Mouse (Mus musculus): ENCODE measurements around the gene Ntm.

Gene Ntm

DNA sequence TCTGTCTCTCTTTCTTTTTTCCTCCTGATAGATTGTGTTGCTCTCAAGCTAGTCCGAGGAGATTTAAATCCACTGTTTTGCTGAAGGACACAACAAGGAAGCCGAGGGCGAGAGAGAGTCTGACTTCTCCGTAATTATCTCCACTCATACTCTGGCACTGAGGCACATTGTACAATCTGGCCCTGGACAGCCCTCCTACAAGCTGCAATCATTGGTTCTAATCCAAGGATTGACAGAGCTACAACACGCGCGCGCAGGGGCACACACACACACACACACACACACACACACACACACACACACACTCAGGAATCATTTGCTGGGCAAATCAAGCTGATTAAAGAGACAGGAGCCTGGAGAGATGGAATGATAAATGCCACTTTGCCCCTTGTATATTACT lies at the start of gene Ntm:
TSS of gene Ntm (minus strand) at position 164 of the 400 bp plus-strand sequence.
- peak; percentile 82 to 90 for DNase-seq (ENCODE audit: low spot score in 2 of 2)

DNA sequence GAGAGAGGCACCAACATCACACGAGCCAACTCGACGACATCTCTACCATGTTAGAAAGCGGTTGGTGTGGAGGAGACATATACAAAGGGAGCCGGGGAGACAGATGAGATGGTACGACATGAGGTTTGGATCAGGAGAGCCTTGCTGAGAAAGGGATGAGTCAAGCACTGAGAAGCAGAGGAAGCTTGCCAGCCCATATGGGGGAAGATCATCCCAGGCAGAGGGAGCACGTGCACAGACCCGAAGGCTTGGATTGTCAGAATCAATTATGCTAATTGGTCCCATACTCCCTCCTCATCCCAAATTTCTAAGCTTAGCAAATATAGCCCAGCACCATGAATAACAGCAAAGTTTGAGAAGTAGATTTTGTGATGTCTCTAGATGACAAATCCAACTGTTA lies 42.8 kb upstream of the Ntm start:
- DNase-seq (ENCODE audit: low spot score in 2 of 2) = peak; percentile 64 to 81

DNA sequence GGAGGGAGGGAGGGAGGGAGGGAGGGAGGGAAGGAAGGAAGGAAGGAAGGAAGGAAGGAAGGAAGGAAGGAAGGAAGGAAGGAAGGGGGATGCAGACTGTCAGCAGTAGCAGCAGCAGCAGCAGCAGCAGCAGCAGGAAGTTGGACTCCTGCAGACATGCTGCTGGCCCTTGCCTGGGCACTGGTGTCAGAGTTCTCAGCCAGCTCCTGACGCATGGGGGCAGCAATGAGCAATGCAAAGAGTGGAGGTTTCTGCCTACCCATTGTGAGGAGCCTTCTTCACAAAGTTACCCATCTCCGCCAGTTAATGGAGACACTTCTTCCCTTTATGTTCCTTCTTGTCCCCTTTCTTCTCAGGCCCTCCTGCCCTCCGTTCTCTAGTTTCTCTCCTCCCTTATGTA lies 40.7 kb upstream of the Ntm start:
- DNase-seq (ENCODE audit: low spot score in 2 of 2) = peak; percentile 51 to 74

DNA sequence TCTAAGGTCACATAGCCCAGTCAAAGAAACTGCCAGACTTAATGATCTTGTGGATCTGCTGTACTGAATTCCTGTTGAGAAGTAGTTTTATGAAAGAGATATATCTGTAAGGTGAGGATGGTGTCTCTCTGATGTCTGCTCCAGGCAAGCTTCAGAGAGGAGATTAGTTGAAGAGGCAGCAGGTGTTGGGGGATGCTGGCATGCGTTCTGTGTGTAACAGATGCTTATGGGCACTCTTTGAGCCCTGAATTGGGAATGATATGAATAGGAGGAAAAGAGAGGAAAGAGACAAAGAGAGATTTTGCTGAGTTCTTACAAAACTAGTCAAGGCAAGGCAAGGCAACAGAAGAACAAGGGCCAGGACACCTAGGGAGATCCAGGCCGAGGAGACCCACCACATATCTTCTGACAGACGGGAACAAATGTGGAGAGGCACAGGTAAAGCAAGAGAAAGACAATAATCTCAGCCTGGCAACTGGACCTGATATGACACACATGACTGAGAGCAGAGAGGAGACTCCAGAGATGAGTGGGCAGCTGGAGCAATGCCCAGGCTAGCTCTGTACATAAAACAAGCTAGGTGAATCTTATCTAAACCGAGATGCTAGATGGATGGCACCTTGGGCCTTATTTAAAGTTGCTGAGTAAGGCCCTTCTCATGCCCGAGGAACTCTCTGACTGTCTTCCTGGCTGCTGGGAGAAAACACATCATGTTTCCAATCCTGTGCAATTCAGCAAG lies 18.4 kb upstream of the Ntm start:
- DNase-seq (ENCODE audit: low spot score in 2 of 2) = no peak

DNA sequence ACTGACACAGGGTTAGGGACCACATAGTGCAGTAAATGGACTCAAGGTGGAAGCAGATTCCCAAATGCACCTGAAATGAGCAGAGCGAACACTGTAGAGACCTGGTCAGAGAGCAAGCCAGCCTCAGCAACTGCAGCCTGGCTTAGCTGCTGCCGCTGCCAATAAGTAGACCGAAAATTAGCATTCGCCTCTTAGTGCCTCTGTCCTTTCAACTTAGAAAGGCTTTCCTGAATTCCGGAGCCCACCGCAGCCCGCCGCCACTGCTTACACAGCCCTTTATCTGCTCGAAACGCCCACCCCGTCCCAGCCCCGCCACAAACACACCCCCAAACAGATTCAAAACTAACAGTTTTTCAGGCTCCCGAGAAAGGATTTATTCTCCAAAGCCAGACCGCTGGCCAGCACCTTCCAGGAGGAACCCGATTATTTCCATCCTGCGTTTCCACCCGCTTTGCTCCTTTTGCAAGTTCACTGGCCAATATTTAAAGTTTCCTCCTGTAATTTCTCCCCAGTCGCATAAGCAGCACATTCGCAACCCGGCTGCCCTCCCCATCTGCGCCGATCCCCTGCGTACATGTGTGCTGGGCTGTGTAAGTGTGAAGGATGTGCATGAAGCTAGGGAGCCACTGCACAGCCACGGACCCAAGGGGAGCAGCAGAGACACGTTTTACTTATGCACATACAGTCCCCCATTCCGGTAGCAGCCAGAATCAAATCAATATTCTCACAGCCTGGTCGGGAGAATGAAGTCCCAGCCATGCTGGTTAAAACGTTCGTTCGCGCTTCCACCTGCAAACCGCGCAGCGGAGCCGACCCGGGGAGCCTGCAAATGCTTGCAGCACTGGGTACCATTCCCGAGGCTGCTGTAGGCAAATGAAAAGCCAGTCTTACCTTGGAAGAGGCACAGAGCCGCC lies 730 bp downstream of the Ntm start:
- peak; percentile 59 to 69 for DNase-seq (ENCODE audit: low spot score in 2 of 2)

DNA sequence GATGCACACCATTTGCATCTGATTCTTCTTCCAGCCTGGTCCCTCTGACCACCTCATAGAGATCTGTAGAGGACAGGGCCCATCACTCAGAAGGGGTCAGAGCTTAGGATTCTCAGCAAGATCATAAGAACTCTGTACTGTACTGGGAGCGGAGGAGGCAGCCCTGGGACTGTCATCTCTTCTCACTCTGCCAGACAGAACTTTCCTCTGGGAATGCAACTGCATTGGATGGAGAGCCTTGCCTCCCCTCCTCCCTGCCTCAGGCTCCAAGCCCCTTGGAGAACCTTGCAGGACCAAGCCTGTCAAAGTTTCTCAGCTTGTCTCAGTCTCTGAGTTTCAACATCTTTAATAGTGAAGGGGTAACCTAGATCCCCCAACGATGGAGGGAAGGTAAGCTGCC lies 1.4 kb downstream of the Ntm start:
- peak in 1 of 2 experiments; percentile 32 for DNase-seq (ENCODE audit: low spot score in 2 of 2)

DNA sequence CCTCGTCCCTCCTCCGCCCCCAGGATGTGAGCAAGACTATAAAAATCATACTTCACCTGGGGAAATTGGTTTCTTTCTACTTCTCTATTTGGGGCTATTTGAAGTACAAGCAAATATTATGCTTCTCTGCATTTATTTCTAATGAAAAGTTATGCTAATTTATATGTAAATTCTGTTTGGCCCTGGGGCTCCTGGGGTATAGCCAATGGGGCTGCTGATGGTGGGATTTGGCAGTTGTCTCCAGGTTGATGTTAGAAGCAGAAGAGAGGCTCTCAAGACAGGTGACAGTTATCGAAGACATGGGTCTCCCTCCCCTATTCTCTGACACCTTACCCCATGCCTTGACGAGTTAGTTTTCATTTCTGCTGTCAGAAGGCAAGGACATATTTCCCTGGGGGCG lies 2.2 kb downstream of the Ntm start:
- no peak for DNase-seq (ENCODE audit: low spot score in 2 of 2)

DNA sequence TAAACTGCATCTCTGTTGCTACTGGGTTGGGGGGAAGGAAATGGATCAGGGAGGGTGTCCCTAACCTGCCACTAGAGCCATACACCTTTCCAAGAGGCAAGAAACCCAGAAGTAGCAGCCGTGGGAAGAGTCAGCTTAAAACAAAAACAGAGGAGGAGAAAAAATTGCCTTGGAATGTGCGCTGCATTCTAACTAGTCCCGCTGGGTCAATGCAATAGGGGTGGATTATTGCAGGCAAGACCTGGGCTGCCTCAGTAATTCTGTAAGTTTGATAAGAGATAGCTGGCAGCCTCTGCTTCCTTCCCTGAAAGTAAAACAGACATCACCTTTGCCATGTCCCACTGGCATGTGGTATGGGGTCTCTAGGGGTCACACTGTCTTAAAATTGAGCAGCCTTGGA lies 2.7 kb downstream of the Ntm start:
- no peak for DNase-seq (ENCODE audit: low spot score in 2 of 2)

DNA sequence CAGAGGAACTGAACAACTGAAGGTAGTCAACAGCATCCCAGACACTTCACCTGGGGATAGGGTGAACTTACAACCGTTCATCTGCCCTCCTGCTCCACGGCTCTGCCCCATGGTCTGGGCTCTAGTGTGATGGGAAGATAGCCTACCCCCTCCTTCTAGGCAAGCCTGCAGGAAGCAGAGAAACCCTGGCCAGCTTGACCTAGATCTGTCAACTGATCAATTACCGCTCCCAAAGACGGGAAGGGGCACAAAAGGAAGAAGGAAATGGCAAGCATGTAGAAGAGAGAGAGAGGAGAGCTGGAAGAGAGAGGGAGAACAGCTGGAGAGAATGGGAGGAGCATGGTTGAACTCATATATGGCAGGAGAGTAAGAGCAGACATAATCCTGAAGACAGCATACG lies 6.0 kb downstream of the Ntm start:
- no peak for DNase-seq (ENCODE audit: low spot score in 2 of 2)

DNA sequence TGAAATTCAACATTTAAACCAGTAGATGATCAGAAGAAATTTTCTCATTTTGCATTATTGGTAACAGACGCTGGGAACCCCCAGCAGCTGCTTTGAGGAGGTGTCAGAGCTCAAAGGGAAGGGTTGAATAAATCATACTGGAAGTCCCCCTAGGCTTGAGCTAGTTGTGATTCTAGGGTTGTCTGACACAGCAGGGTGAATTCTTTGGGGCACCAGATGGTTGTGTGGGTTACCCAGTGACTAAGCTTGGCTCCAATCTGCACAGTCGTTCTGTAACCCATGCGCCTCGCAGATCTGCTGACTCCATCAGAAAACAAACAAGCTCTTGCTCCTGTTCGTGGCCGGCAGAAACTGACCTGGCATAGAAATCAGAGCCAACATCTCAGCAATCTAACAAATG lies 8.9 kb downstream of the Ntm start:
- peak; percentile 66 to 80 for DNase-seq (ENCODE audit: low spot score in 2 of 2)

DNA sequence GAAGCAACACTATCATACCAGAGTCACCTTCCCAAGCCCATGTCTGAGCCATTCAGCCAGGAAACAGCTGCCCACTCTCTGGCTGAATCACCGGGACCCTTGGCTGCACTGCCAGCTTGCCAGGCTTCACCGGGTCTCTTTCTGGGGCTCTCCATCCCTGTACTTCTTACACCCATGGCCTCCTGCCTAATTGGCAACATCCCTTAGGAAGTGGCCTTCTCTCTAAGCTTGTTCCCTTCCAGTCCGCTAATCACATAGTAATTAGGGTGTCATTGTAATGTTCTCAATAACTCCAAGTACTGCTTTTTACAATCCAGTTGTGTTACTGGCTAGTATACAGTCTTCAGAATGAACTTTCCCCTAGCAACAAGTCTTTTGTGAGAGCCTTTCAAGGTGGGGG lies 13.9 kb downstream of the Ntm start:
- peak; percentile 75 to 76 for DNase-seq (ENCODE audit: low spot score in 2 of 2)

DNA sequence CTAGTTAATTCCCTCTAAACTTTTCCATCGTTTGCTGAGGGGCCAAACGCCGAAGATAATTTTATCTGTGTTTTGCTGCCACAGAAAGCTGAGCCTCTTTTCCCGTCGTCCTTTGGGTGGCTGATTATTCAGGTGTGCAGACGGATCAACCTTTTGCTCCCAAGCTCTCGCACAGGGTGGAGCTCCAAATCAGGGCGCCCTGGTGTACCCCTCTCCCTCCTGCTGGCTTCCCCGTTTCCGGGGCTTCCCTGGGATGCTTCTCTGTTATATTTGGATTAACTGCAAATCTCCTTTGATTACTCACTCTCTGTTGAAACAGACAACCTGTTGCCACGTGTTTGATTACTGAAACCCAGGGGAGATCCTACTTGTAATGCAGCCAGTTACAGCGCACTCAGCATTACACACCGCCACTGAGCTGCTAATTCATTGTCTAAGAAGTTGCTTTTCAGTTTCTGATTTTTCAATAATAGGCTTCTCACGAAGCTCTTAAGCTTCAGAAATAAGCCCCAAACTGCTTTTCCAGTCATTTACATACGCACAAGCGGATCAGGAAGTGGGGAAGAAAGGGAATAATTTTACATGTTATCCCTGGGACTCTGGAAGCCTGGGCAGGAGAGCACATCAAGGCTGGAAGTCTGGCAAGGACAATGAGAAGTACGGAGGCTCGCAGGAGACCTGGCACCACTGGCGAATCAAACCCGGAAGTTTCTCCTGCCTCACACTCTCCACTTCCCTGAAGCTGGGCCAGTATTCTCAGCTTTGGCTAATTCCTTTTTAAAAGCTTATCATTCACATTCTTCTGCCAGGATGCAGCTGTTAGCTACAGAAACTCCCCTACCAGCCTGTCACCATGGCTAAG lies 19.5 kb downstream of the Ntm start:
- DNase-seq (ENCODE audit: low spot score in 2 of 2) = peak in 1 of 2 experiments; percentile 41

DNA sequence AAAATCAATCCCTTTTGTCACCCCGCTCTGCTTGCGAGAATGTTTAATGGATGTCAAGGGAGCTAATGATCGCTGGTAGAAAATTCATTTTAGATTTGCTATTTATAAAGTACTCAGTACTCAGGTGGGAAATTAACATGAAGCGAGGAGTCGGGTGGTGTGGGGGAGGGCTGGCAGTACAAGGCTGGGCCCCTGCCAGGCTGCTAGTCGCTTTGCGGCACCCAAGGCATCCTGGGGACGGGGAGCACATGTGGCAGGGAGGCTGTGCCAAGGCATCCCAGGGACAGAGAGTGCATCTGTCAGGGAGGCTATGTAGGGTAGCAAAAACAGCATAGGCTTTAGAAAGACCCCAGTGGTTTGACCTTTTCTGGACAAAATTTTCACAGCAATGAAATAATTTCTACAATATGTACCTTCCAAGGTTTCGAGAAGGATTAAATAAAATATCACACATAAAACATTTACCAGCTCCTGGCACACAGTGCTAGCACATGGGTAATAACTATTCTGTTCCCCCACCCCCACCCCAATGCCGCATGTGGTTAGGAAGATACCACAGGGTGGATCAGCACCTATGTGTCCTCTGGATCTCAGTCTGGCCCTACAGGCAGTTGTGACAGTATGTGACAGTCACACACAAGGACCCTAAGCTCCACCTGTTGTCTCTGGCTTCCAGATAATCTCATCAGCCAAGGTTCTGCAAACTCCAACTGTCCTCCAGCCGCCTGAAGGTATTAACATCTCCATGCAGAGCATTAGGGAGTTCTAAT lies 20.6 kb downstream of the Ntm start:
- DNase-seq (ENCODE audit: low spot score in 2 of 2) = peak; percentile 71 to 80

DNA sequence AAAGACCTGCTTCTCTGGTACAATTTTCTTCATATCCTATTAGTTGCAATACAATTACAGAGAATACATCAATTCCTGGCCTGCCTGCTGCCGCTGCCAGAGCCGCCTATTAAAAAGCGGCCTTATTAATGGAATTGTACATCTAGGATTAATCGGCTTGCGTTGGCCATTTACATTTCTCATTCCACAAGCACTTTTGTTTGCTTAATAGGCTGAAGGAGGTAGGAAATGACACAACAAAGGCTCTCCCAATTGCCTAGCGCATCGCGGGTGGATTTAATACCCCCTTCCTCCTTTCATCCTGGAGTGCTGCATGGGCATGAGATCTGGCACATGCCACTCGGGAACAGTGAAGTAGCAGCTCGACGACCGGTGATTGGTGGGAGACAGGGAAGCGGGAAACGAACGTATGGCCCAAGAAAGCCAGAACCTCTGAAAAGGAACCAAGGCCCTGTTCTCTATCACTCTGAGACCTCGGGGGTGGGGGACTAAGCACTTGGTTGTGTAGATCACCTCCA lies 23.4 kb downstream of the Ntm start:
- no peak for DNase-seq (ENCODE audit: low spot score in 2 of 2)

DNA sequence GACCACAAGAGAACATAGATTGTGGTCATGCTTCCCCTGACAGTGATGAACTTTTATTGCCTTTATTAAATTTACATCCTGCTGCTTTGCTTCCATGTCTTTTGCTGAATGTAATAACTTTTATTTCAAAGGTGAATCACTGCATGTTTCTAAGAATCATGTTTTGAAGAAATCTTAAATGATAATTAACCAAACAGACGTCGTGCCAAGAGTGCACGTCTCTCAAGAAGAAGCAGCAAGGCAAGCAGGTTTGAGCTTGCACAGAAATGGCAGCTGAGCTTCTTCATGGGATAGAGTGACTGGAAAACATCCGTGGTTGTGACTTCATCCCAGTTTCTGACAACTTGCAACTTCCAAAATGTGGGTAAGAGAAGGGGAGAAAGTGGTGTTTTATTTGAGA lies 34.1 kb downstream of the Ntm start:
- no peak for DNase-seq (ENCODE audit: low spot score in 2 of 2)

DNA sequence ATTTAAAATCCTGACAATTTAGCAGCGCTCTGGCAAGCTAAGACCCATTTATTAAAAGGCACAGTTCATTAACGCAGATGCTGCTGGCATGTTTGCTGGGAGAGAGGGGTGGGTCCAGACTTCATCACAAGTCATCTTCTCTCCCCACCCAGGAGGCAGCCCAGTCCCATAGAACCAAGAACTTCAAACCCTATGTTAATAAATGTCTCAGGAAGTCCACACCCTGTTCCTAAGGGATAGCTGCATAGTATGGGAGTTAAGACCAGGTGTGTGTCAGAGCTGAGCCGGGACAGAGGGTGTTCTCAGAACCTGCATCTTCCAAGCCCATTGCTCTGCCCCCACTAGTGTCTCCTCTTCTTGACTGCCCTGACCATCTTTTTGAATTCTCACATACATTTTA lies 37.6 kb downstream of the Ntm start:
- DNase-seq (ENCODE audit: low spot score in 2 of 2) = no peak

DNA sequence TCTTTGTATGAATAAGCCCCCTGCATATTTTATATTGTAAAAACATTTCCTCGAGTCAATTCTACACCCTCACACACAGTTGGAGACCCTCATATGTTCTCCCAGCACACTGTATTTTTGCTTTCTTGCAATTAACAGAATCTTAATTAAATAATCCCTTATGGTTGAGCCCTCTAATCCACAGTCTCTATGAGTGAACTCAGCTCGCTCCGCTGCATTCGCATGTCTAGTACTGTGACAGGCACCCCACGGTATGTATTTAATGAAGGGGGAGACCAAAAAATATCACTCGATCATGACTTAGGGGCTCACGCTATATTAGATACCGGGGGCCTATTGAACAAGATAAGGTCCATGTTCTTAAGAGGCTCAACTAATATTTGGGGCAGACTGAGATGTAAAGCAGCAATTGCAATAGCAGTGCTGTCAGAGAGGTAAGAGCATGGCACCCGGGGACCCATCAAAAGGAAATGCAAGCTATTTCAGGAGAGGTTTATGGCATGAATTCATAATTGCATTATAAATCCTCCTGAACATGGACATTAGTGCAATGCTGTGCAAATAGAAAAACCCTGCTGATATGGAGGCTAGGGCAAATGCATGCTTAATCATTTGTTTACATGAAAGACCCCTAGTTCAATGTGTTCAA lies 64.4 kb downstream of the Ntm start:
- no peak for DNase-seq (ENCODE audit: low spot score in 2 of 2)

DNA sequence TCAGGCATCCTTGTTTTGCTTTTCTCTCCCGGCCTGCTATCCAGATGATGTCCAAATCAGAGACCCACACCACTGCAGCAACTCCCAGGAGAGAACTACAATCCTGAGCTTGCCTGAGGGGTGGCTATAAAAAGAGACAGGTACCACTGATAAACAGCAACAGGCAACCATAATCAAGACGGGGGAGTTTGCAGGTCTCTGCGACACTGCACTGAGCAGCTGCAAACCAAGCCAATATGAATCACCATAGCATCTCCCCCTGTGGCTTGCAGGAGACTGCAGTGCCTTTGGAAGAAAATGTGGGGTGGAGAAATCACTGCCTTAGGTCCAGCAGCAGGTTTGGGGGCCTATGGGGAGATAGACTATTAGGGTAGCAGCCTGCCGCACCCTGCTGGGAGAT lies 65.5 kb downstream of the Ntm start:
- no peak for DNase-seq (ENCODE audit: low spot score in 2 of 2)

DNA sequence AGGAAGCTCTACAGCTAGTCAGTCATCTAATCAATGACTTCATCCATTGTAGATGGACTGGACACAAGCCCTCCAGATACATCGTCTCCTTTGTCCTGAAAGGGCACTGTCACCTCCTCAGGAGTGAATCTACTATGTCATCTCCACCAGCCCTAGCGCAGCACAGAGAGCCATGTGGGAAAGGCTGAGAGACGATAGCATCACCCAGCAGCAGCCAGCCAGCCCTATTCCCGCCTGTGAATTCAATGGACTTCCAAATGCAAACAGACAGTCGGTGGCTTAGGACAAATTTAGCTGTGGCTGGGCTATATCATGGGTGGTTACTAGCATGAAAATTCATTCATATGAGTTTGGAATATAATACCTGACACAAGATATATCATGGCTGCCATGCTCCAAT lies 70.1 kb downstream of the Ntm start:
- DNase-seq (ENCODE audit: low spot score in 2 of 2) = peak; percentile 36 to 50

DNA sequence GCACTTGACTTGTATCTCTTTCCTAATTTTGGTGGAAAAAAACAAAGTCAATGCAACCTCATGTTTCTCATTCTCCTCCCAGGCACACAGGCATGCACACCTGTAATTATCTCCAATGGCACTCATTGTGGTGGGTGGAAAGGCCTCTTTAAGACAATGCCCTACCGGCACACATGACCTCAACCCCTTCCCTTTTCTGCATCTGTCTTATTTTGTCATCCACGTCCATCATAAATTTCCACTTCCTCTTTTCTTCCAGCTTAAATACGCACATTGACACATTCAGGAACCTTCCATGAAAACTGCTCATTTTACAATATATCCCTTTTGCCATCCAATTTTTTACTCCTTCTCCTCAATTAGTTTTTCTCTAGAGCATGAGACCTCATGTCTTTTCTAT lies 74.2 kb downstream of the Ntm start:
- no peak for DNase-seq (ENCODE audit: low spot score in 2 of 2)

DNA sequence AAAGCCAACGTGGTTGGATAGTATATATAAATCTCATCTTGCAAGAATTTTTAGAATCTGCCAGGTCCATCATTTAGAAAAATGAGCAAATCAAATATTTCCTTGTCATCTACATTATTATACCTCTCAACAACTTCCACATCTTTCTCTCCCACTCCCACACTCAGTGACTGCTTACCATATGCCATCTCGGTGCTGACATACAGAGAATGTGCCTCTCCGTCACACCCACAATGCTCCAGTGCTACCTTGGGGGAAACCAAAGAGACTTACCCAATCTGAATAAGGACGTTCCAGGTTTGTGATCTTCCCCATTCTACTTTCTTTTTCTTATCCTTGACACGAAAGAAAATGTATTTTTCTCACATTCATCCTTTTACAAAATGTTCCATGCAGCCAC lies 75.0 kb downstream of the Ntm start:
- DNase-seq (ENCODE audit: low spot score in 2 of 2) = no peak

Data from right cerebral cortex, postnatal 10 days (tissue).